Comparison of ENCODE assay signal across 12 mouse cellular contexts in genomic region chr13:97443731-97444428, GRCm38 (mm10).
DNase-seq lines count a peak whose midpoint lies in the region; ATAC-seq lines count a peak whose summit lies in the region.
"Had no signal": no experiment of that assay in that cellular context is flagged by ENCODE, and none has a peak within 500 bp of the region (broad histone marks: within the 10 kb centered on the region; RNA-seq: fewer than 3 reads in every experiment).

No protein-coding gene starts in this region.

- intact Hi-C loops in gastrocnemius, postnatal 14 days (cut with DNase I; ENCODE audit: low total_unique reads): no loop called here

- peak; percentile 8 for DNase-seq in gastrocnemius, adult 18-20 months (ENCODE audit: low spot score)
- DNase-seq in gastrocnemius, postnatal 14 days: no peak
- DNase-seq in lung, adult 18-20 months: peak; percentile 7 to 40
- DNase-seq in lung, postnatal 4 days: no peak
- peak; percentile 76 for DNase-seq in adrenal gland, postnatal 14 days
- peak; percentile 5 for DNase-seq in induced T-regulatory cell, adult 2 months (ENCODE audit: low read depth)
- no peak for DNase-seq in kidney, adult 18-20 months
- DNase-seq: cerebellum, adult 9-11 months; kidney, adult 9 months; right cerebral cortex, adult 18-20 months; spleen, adult 18-20 months had no signal

- no peak for ATAC-seq in CD4-positive, CD25-positive, alpha-beta regulatory T cell, adult 4 months

Comparison
In these comparisons a context has a peak if more than half of its experiments do, and no peak if none do; other contexts are left out.
1. DNase-seq: peak in gastrocnemius, adult 18-20 months (single experiment), lung, adult 18-20 months (2 of 2), adrenal gland, postnatal 14 days (single experiment) and induced T-regulatory cell, adult 2 months (single experiment); none in gastrocnemius, postnatal 14 days (single experiment), lung, postnatal 4 days (0 of 2) and kidney, adult 18-20 months (single experiment).